Mouse (Mus musculus) small intestine, adult 2 months (tissue): ENCODE measurements at regions not wholly inside any gene's neighbourhood (a gene's known extent, or its start where the extent isn't known, plus 50 kb on each side); places are given as distances from the start of the nearest gene placed in this dataset.
"Not testable (repeated sequence)": the region's sequence is repeated elsewhere in the genome, so short reads cannot be mapped to it uniquely, and the experiment has no call there.

Experiments
- H3K27ac ChIP-seq: fragments of 200-500 bp; 2 replicates; pipeline ENCODE4 v1.5.1; 2012; ENCODE audit warnings: low read depth, low read length, control low read depth, inconsistent platforms; ENCODE audit not compliant: insufficient read depth
- H3K27me3 ChIP-seq: fragments of 200-500 bp; 2 replicates; pipeline ENCODE4 v1.6.1; 2012; ENCODE audit warnings: mild to moderate bottlenecking, moderate library complexity, low read length, inconsistent platforms; ENCODE audit not compliant: control insufficient read depth, insufficient read depth
- H3K36me3 ChIP-seq: fragments of 200-500 bp; 2 replicates; pipeline ENCODE4 v1.6.1; 2012; ENCODE audit warnings: mild to moderate bottlenecking, low read length, control low read depth, inconsistent platforms; ENCODE audit not compliant: control insufficient read depth, insufficient read depth
- H3K4me1 ChIP-seq: fragments of 200-500 bp; 2 replicates; pipeline ENCODE4 v1.6.1; 2012; ENCODE audit warnings: low read length, inconsistent platforms, mixed read lengths; ENCODE audit not compliant: control insufficient read depth, insufficient read depth, insufficient read length
- H3K4me3 ChIP-seq: fragments of 200-500 bp; 2 replicates; pipeline ENCODE4 v1.5.1; 2012; ENCODE audit warnings: low read depth, mild to moderate bottlenecking, control low read depth, inconsistent platforms, low read length, moderate library complexity
- CTCF ChIP-seq: fragments of 200-500 bp; IDR thresholded peaks from 2 replicates; pipeline ENCODE4 v1.5.1; 2012; ENCODE audit warnings: low read depth, mild to moderate bottlenecking, control low read depth, inconsistent platforms, low read length, moderate library complexity, mixed read lengths; ENCODE audit not compliant: insufficient replicate concordance, insufficient read length; ENCODE audit errors: extremely low read depth
- POLR2A ChIP-seq: fragments of 200-500 bp; IDR thresholded peaks from 2 replicates; pipeline ENCODE4 v1.6.1; 2012; ENCODE audit warnings: low read depth, mild to moderate bottlenecking, control low read depth, inconsistent platforms, low read length, moderate library complexity
- WGBS: fragments of 180-500 bp; shearing (Covaris S2); methylation state at CpG from one replicate; pipeline ENCODE4 v1.1.7; 2018; 5-methylcytosine and 5-hydroxymethylcytosine counted together

GRCm38 (mm10) chr15:37102035-37102555, 94.5 kb upstream of the Zfp706 start:
- Histone ChIP-seq H3K36me3 (no peaks in the 10 kb centered on the region), H3K4me3 (no peak overlapping the region), H3K27me3 (no peaks in the 10 kb centered on the region), H3K4me1 (peaks cover 3% of the 10 kb centered on the region; the same call in 1 of the 2 replicates), H3K27ac (no peak overlapping the region)
- TF ChIP-seq POLR2A: no peak
- no peak for TF ChIP-seq CTCF
- 35% methylated on average over 2 of the region's 2 CpGs for WGBS

- peaks cover 3% of the 10 kb centered on the region; the same call in 1 of the 2 replicates for H3K4me1 ChIP-seq
- WGBS: 94% methylated on average over 1 of the region's 1 CpGs
- no peak overlapping the region for H3K27ac ChIP-seq
- TF ChIP-seq CTCF (peak; percentile 33; the same call in 1 of the 2 replicates), POLR2A (no peak)
- H3K36me3 ChIP-seq: no peaks in the 10 kb centered on the region
- H3K27me3 ChIP-seq: no peaks in the 10 kb centered on the region
- H3K4me3 ChIP-seq: no peak overlapping the region
Observed at GRCm38 (mm10) chr15:37101419-37101818, 93.8 kb upstream of the Zfp706 start.

- H3K4me3 ChIP-seq: no peak overlapping the region
- no peak overlapping the region for H3K27ac ChIP-seq
- H3K27me3 ChIP-seq: no peaks in the 10 kb centered on the region
- 89% methylated on average over 6 of the region's 6 CpGs for WGBS
- no peaks in the 10 kb centered on the region for H3K36me3 ChIP-seq
- TF ChIP-seq CTCF (no peak), POLR2A (no peak)
- peaks cover 3% of the 10 kb centered on the region; the same call in 1 of the 2 replicates for H3K4me1 ChIP-seq
Observed at GRCm38 (mm10) chr15:37100767-37101288, 93.3 kb upstream of the Zfp706 start.

- H3K4me3 ChIP-seq: no peak overlapping the region
- H3K36me3 ChIP-seq: no peaks in the 10 kb centered on the region
- no peak overlapping the region for H3K27ac ChIP-seq
- WGBS: 22% methylated on average over 17 of the region's 17 CpGs
- TF ChIP-seq POLR2A (no peak), CTCF (peak; percentile 80; the same call in 1 of the 2 replicates)
- H3K4me1 ChIP-seq: peaks cover 3% of the 10 kb centered on the region; the same call in 1 of the 2 replicates
- no peaks in the 10 kb centered on the region for H3K27me3 ChIP-seq
Observed at GRCm38 (mm10) chr15:37099927-37100766, 92.6 kb upstream of the Zfp706 start.

GRCm38 (mm10) chr15:37099176-37099575, 91.6 kb upstream of the Zfp706 start:
- Histone ChIP-seq H3K36me3 (no peaks in the 10 kb centered on the region), H3K27ac (no peak overlapping the region), H3K4me3 (no peak overlapping the region), H3K27me3 (no peaks in the 10 kb centered on the region), H3K4me1 (peaks cover 3% of the 10 kb centered on the region; the same call in 1 of the 2 replicates)
- WGBS: 94% methylated on average over 1 of the region's 1 CpGs
- TF ChIP-seq POLR2A (no peak), CTCF (no peak)

- TF ChIP-seq POLR2A (no peak), CTCF (no peak)
- Histone ChIP-seq H3K27me3 (no peaks in the 10 kb centered on the region), H3K4me1 (peaks cover 2% of the 10 kb centered on the region; the same call in 1 of the 2 replicates), H3K36me3 (no peaks in the 10 kb centered on the region), H3K27ac (no peak overlapping the region), H3K4me3 (no peak overlapping the region)
- 96% methylated on average over 7 of the region's 7 CpGs for WGBS
Observed at GRCm38 (mm10) chr15:37097426-37097825, 89.9 kb upstream of the Zfp706 start.

- H3K36me3 ChIP-seq, H3K27ac ChIP-seq, H3K4me3 ChIP-seq, H3K4me1 ChIP-seq, H3K27me3 ChIP-seq: not testable (repeated sequence)
- WGBS: 23% methylated on average over 5 of the region's 5 CpGs
Observed at GRCm38 (mm10) chr15:37091171-37091570, 83.6 kb upstream of the Zfp706 start.
